Mouse (Mus musculus): ENCODE measurements around the gene Crocc.

The Crocc gene

DNA sequence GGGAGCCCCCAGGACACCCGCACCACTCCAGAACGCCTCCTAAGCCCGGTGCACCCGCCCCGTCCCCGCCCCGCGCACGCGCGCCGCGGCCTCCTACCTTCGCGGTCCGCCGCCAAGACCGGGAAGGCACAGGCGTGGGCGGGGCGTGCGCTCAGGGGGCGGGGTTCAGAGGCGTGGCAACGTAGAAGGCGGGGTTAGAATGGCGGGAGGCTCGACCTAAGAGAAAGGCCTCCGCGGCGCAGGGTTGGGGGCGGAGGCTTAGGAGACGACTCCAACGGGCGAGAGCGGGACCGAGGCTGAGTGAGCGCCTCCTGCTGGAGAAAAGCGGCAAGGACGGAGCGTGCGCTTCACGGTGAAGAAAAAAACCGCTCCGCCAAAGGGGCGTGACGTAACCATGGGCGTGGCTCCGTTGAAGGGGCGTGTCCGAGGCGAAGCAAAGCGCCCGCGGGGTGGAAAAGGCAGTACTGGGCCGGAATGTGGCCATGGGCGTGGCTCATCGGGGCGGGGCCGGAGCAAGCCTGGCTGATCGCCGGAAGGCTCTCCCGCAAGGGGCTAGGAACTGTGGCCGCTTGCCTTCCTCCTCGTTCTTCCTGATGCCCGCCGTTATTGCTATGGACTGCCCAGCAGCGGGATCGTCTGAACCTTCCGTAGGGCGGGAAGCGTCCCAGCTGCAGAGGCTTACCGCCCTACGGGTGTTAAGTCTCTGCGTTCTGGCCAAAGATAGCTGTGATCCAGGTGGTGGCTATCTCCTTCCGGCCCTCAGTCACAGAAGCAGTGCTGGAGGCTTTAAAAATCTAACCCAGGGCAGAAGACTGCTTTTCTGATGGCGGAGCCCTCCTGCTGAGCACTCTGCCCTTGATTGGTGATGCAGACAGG is at the start of gene Crocc:
Gene Crocc (minus strand): TSS at position 125 of the 876 bp plus-strand sequence.
- in situ Hi-C loops (cut with MboI; ENCODE audit: unreplicated experiment in 2 of 2), result loop anchor here in 1 of 2 experiments (10.0 to 25.0 kb wide), 3 partner anchors 156 to 1198 kb away; partner anchors contain the start of genes Padi2 and Rcc2

DNA sequence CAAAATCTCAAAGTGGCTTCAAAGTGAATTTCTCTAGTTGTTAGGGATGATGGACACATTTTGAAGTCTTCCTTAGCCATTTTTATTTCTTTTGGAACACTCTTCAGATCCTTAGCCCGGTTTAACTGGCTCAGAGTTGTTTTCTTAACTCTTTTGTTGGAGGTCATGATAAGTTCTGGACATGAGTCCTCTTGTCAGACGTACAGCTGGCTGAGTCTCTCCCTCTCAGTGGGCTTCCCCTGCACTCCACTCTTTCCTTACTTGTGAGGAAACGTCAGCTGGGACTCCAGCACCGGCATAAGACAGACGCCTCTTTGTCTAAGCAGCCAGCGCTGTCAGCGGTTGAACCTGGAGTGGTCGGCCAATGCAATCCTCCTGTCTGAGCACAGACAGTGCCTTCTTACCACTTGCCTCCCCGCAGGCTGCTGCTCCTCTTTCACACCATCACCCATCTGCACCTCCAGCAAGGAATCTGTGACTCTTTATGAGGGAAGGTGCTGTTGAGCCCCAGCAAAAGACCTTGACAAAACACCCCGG is 47.9 kb upstream of the Crocc start:
- in situ Hi-C loops (cut with MboI; ENCODE audit: unreplicated experiment in 2 of 2), result no loop called here

DNA sequence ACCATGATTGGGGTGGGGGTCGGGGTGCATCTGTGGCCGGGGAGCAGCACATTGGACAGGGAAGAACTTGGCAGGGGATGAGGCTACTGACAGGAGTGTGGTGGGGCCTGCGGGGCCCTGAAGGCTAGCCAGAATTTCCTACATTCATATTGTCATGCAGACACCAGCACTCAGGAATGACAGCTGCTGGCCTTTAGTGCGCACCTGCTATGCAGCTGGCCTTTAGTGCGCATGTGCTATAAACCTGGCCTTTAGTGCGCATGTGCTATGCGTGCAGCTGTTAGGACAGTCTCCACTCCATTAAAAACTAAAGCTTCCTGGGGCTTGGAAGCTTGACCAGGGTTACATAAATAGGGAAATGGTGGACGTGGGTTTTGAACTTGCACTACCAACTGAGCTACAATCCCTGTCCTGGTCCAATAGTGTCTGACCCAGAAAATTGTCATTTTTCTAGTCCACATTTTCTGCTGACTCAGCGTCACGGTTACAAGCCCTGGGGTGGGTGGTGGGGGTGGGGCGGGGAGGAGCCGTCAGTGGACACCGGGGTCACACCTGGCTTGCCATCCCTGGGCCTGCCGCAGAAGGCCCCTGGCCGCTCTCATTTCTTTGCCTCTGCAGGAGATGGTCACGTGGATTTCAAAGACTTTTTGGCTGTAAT is 46.3 kb upstream of the Crocc start:
- in situ Hi-C loops (cut with MboI; ENCODE audit: unreplicated experiment in 2 of 2), result no loop called here

- in situ Hi-C loops (cut with MboI; ENCODE audit: unreplicated experiment in 2 of 2), result no loop called here
These were observed 41.5 kb upstream of the Crocc start for GRCm38 (mm10) chr4:141101855-141102254.

GRCm38 (mm10) chr4:141101291-141101690 is 40.9 kb upstream of the Crocc start:
- in situ Hi-C loops (cut with MboI; ENCODE audit: unreplicated experiment in 2 of 2), result no loop called here

GRCm38 (mm10) chr4:141099956-141100355 is 39.6 kb upstream of the Crocc start:
- in situ Hi-C loops (cut with MboI; ENCODE audit: unreplicated experiment in 2 of 2), result loop anchor here in 1 of 2 experiments (10.0 kb wide), 1 partner anchor 265 kb away; the partner anchor contains the start of gene Fam131c

DNA sequence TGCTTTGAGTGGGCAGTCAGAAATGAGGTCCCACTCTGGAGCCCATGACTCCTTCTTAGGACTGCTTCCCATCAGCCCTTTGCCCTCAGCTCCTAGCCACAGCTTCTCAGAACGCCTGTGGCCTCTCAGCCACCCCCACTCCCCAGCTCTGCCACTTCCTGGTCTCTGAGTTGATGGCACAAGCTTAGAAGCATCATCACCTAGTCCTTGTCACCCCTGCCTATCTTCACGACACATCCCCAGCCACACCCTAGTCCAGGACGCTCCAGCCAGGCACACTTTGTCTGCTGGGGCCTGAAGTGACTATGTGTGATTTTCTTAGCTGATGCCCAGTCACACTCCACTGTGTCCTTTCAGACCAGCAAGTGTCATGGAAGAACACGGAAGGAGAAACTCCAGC is 38.6 kb upstream of the Crocc start:
- in situ Hi-C loops (cut with MboI; ENCODE audit: unreplicated experiment in 2 of 2), result loop anchor here in 1 of 2 experiments (10.0 kb wide), 1 partner anchor 266 kb away; the partner anchor contains the start of gene Fam131c

GRCm38 (mm10) chr4:141096710-141097109 is 36.4 kb upstream of the Crocc start:
- in situ Hi-C loops (cut with MboI; ENCODE audit: unreplicated experiment in 2 of 2), result loop anchor here in 1 of 2 experiments (10.0 kb wide), 1 partner anchor 268 kb away; the partner anchor contains the start of gene Fam131c

DNA sequence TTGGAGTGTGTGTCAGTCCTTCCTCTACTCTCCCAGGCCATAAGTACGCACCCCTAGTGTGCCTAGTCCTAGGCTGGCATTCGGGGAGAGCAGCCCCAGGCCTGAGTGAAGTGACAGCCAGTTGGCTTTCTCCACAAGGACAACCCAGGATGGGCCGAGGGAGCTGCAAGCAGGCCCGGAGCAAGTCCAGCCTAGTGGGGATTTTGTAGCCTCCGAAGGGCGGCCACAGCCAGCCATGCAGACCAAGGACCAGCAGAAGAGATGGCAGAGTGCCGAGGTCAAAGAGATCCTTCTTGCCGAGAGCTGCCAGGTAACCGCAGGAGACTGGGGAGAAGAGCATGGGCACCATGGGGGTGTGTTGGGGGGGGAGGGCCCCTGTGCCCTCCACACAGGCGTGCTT is 34.7 kb upstream of the Crocc start:
- in situ Hi-C loops (cut with MboI; ENCODE audit: unreplicated experiment in 2 of 2), result loop anchor here in 1 of 2 experiments (10.0 kb wide), 1 partner anchor 270 kb away; the partner anchor contains the start of gene Fam131c

DNA sequence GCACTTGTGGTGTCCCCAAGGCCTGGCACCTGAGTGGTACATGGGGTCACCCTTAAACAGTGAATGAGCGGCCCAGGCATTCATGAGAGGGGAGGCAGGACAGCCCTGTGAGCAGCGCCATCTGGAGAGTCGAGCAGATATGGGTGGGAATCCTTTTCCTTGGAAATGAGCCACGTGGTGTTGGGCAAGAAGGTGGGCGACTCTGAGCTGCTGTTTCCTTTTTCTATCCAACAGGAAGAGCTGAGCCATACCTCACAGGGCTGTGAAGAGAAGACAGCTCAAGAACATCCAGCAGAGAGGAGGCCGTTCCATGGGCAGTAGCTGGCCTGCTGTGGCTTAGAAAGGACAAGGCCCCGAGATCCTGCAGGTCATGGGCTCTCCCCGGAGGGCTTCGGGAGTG is 28.4 kb upstream of the Crocc start:
- in situ Hi-C loops (cut with MboI; ENCODE audit: unreplicated experiment in 2 of 2), result no loop called here

DNA sequence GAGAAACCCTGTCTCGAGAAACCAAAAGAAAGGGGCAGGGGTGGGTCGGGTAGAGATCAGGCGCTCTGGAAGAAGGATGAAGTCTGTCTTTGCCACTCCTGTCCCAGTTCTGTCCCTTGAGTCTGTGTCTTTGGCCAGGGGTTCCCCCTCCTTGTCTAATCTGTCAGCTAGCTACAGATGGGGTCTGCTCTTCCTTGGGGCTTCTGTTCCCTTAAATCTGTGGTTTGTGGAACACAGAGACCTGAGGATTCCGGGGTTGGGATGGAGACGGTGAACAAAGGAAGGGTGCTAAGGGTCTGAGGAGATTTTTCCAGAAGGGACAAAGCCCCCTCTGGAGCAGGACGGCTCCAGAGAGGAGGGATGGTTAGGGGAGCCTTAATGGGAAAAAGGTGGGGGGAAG is 27.7 kb upstream of the Crocc start, which contains the start of gene Spata21:
Gene Spata21 (plus strand): TSS at position 301 of the 400 bp plus-strand sequence.
- in situ Hi-C loops (cut with MboI; ENCODE audit: unreplicated experiment in 2 of 2), result no loop called here

DNA sequence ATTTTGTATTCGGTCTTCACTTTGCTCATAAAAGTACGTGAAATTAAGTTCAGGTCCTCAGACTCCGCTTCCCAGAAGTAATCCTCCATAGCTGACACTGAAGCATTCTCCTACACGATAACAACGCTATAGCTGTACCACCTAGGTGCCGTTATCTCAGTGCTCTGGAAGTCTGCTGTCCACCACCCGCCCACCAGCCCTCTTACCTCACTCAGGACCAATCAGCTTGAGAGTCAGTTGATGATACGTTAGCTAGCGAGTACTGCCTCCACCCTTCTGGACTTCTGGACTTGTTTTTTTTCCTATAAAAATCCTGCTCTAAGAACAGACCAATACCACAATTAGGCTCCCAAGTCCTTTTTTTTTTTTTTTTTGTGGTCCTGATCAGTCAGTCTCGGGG is 26.5 kb upstream of the Crocc start:
- in situ Hi-C loops (cut with MboI; ENCODE audit: unreplicated experiment in 2 of 2), result no loop called here

DNA sequence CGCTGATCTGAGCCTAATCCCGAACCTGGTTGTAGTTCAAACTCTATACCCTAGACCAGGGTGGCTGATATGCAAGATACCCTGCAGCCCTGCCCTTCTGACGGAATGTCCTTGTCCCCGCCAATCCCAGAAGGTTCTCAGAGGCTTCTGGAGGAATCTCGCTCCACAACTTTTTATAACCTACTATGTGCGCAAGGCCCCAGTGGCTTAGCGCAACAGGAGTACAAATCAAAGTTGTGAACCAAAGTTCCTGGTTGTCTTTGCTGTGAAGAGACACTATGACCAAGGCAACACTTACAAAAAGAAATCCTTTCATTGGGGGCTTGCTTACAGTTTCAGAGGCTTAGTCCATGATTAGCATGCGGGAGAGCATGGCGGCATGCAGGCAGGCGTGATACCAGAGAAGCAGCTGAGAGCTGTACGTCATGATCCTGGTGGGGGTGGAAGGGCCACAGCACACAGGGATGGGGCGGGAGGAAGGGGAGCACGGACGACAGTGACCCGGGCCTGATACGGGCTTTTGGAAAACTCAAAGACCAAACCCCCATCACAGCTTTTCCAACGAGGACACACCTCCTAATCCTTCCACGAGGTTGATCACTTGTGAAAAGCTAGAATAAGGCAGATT is 18.3 kb upstream of the Crocc start:
- in situ Hi-C loops (cut with MboI; ENCODE audit: unreplicated experiment in 2 of 2), result no loop called here

GRCm38 (mm10) chr4:141077681-141078509 is 17.5 kb upstream of the Crocc start, which contains the start of gene Necap2:
Necap2 (minus strand) TSS chr4:141078357.
- in situ Hi-C loops (cut with MboI; ENCODE audit: unreplicated experiment in 2 of 2), result no loop called here

GRCm38 (mm10) chr4:141076761-141077506 is 16.6 kb upstream of the Crocc start:
- in situ Hi-C loops (cut with MboI; ENCODE audit: unreplicated experiment in 2 of 2), result no loop called here

DNA sequence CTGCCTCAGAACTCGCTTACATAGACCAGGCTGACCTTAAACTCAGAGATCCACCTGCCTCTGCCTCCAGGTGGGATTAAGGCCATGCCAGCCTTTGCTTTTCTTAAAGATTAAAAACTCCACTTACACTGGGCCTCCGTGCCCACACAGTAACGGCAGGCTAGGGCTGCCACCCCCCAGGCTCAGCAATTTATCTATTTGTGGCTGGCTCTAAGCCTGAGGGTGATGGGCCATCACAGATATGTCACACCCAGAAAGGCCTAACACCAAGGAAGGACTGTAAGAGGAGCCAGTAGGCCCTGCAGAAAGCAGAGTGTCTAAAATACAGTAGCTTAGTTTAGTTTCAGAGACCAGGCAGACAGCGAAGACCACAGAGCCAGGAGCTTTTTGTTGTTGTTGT is 13.8 kb upstream of the Crocc start:
- in situ Hi-C loops (cut with MboI; ENCODE audit: unreplicated experiment in 2 of 2), result loop anchor here in 1 of 2 experiments (25.0 kb wide), 1 partner anchor 1212 kb away; no protein-coding TSS in a partner anchor

- in situ Hi-C loops (cut with MboI; ENCODE audit: unreplicated experiment in 2 of 2), result loop anchor here in 1 of 2 experiments (25.0 kb wide), 1 partner anchor 1211 kb away; no protein-coding TSS in a partner anchor
These were observed 13.3 kb upstream of the Crocc start for GRCm38 (mm10) chr4:141073661-141074060.

- in situ Hi-C loops (cut with MboI; ENCODE audit: unreplicated experiment in 2 of 2), result loop anchor here in 1 of 2 experiments (25.0 kb wide), 1 partner anchor 1210 kb away; no protein-coding TSS in a partner anchor
These were observed 12.2 kb upstream of the Crocc start for GRCm38 (mm10) chr4:141072502-141072901.

Measured in v-Abl transformed pro-B cells (cell line).